Mouse (Mus musculus) natural killer cell, adult 2 months (primary cell): ENCODE results near the gene Stat5b.

Experiments used
- DNase-seq, 2 experiments: peaks; one replicate each; pipeline ENCODE4 v3.0.0; 2022; ENCODE audit warnings: low spot score in 2 of 2

The Stat5b gene

DNA sequence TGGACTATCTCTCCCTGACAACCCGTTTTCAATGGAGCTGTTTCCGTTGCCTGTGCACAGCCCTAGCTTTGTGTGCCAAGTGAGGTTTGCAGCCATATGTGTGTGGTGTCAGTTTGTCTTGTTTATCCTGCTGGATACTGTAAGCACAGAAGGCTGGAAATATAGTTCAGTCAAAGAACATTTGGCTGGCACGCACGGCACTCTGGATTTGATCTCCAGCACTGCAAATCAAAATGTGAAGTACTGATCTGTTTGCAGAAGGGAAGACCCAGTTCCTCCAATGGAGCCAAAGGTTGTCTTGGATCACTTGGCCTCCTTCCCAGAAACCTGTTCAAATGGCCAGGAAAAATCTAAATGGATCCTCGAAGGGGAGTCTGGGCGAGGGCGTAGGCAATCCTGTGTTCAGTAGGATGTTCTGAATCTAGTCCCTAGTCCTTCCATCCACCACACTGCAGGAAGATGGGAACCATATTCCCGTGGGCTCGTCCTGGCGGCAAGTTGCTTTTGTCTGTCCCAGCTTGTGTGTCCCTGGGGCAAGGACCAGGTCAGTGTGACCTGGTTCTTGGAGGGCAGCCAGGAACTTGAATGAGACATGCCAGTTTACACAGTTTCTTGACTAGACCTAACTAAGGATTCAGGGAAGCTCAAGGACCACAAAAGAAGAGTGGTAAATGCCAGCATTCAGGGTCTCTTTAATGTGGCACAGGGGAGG lies 19.9 kb upstream of the Stat5b start:
- DNase-seq, result no peak

DNA sequence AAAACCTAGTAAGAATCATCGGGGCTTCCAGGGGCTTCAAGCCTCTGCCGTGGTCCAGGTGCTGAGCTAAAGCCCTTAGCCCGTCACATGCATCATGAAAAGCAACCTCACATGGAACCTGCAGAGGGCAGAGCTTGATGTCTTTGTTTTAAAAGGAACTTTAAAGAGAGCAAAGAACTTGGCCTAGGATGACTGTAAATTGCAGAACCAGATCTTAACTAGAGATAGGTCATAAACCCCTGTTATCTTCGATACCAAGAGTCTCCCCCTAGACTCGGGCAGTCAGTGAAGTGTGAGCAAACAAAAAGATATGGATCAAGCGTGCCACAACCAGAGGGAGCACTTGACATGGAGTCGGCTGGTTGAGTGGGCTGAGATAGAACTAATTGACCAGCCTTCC lies 15.1 kb upstream of the Stat5b start:
- no peak for DNase-seq

DNA sequence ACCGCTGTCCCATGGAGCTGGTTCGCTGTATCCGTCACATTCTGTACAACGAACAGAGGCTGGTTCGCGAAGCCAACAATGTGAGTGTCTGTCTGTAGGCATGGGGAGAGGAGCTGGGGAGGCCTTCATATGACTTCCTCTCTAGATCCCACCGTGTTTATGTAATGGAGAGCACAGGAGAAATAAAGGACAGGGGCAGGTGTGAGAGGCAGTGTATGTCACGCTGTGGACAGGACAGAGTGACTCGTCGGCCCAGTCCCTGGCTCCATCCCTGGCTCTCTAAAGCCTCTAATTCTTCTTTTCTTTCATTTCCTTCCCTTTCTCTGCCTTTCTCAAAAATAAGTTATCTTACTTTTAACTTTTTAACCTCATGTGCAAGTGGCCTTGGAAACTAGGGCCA lies 12.6 kb upstream of the Stat5b start:
- no peak for DNase-seq

DNA sequence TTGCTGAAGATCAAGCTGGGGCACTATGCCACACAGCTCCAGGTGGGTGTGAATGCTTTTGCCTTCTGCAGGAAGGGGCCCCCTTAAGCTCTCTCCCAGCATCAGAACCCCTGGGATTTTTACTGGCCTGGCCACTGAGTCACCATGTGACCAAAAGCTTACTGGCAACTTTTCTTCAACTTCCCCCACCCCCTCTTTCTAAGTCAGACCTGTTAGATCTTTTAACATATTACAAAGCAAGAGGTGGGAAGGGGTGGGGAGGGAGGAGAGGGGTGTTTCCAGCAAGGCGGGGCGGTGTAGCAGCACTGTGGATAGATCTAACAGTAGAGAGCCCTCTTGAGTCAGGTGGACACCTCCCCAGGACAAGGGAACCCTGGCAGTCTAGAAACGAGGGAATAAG lies 11.3 kb upstream of the Stat5b start:
- DNase-seq, result no peak

DNA sequence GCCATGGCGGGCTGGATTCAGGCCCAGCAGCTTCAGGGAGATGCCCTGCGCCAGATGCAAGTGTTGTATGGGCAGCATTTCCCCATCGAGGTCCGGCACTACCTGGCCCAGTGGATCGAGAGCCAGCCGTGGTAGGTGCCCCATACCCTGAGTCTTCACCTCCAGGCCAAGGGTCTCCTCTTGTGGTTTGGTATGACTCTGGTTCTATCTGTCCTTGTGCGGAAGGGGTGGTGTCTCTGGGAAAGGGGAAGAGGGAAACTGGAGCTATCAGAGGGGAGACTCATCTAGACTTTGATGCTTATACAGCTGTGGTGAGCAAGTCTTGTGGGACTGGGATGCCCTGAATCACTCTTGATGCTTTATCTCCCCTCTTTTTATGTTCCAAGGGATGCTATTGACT lies 10.8 kb upstream of the Stat5b start:
- no peak for DNase-seq

DNA sequence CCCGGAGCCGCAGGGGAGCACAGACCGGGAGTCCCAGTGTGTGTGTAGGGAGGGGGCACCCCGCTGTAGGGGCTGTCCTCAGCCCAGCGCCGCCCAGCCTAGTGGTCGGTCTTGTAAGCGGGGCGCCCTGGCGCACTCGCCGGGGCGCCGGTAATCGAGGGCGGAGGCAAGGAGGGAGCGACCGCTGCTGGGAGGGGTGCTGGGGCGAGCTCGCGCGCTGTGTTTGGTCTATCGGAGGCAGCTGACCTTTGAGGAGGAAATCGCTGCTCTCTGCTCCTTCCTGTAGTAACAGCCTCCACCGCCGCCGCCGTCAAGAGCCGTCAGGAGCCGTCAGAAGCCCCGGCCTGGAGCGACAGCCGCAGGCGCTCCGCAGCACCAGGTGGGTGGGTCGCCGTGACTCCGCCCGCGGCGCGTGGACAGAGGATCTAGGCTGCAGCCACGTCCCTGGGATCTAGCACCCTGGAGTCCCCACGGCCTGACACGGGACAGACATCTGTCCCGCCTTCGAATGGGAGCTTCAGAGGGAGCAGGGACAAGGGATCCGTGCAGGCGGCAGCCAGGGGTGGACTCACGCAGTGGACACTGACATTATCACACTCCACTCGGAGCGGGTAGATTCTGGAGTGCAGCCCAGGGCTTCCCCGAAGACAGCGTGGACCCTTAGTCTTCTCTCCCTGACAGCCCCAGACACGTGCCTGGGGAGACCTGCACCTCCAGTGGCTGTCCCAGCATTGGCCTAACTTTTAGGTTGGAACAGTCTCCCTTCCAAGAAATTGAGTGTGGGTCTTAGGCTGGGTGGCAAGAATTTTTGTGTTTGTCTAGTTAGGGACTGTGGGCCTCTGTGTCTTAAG lies 9.9 kb upstream of the Stat5b start:
- peak; percentile 90 to 91 for DNase-seq

DNA sequence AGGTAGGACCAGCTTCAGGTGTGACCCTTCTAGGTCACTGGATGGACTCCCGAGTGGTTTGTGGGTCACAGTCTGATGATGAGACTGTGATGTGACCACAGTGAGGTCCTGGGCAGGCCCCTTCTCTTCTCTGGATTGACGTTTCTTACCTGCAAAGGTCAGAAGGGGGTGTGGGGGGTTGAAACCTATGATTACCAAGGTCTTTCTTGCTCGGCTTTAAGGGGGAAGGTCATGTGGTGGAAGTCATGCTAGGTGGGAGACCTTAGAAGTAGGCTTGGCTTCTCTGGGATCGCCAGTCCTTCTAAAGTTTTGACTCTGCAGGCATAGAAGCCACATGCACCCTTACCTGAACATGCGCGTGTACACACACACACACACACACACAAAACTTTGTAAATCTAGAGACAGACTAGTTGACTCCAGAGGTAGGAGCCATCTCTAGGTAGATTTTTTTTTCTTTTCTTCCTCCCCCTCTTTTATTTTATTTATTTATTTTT lies 9.1 kb upstream of the Stat5b start:
- peak; percentile 46 to 63 for DNase-seq

DNA sequence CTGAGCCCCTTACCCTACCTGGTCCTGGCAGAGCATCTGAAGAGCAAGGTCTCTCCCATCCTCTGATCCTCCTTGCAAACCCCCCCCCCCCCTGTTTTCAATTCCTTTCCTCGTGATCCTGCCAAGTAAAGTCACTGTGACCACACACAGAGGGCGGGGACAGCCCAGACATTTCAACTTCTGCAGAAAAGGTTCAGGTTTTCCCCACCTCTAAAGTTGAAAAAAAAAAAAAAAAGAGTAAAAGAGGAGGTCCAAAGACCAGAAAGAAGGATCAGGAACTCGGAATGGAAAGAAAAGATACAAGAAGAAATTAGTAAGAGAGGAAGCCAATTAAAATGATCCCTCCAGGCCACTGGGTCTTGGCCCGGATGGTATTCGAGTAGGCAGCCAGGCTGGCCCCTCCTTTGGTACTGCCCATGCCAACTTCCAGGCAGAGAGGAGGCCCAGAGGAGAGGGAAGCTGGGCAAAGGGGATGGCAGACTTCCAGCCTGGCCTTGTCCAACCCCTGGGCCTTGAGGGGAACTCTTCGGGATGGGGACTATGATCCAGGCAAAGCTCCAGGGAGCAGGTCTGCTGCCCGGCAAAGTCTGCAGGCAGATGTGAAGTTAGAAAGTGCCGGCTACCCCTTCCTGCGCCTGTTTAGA lies 8.5 kb upstream of the Stat5b start, which contains the start of gene Stat5a:
TSS of gene Stat5a (plus strand) at position 417 of the 644 bp plus-strand sequence.
- DNase-seq, result no peak

DNA sequence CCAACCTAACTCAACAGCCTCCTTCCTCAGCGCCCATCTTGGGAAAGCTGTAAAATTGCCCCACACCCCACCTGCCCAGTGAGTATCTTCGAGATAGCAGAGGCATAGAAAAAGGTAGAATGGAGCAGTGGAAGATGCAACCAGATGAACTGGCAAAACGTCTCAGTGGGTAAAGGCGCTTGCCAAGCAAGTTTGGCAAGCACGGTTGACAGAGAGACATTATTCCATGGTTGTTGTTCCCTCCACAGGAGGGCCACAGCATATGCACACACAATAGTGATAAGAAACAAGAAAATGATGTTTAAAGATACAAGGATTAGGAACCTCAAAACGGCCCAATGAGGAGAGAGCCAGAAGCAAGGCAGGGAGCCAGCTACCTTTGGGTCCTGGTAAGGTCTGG lies 7.4 kb upstream of the Stat5b start:
- DNase-seq, result no peak

DNA sequence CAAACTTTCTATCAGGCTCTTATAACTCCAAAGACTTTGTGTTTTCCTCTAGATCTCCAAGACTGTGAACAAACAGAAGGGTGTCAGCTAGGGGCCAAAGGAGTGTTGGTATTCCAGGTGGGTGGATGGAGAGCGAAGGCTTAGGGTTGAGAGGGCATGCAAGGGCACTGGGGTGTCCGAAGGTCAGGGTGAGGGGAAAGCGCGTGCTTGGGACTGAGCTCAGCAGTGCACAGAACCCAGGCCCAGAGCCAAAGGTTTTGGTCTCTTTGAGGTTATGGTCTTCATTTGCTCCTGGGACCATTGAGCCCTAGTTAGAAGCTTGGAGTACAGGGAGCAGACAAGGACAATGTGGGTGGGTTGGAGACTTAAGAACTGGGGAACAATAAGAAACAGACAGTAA lies 4.7 kb upstream of the Stat5b start:
- no peak for DNase-seq

DNA sequence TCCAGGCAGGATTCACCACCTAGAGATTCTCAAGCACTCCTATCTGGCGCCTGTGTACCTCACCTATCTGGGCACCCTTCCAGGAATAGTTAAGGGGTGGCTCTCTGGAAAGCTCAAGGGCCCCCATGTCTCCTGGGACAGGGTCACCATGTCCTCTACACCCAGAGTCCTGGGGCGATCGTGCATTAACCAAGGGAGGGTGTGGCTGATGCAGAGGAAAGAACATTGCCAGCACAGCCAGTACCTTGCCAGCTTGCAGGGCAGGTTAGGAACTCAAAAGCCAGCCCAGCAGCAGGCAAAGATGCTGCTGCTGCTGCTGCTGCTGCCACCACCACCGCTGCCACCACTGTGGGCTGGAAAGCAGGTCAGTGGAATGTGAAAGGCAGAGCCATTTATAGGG lies 3.7 kb upstream of the Stat5b start:
- no peak for DNase-seq

DNA sequence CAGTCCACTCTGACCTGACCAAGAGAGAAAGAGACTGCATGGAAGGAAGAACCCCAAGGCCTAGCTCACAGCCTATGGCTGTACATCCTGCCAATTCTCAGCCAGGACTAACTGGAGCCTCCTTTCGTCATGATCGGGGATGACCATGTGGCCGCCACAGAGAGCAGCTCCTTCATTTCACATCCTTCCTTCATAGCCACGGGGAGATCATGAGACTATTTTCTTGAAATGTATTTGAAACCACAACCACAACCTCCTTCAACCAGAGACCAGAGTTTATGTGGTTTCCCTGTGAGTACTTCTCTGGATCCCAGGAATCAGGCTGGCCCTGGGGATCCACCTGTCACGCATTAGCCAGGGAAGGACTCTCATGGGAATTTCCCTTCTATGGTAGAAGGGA lies 2.5 kb upstream of the Stat5b start:
- DNase-seq, result no peak

DNA sequence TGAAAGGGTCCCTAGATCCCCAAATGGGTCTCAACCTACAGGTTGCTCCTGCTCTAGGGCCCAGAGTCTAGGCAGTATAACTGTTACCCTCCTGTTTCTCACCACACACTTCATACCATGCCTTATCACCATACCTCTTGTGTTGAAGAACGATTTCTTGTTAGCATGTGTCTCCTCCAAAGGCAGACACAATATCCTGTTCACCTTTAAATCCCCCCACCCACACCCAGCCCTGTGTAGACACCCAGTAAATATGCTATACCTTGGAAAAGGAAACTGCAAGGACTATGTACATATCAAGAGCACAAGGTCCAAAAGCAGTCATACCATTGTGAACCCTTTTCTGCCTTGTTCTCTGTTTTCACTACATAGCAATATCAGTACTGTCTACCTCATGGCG lies 1.6 kb upstream of the Stat5b start:
- no peak for DNase-seq

DNA sequence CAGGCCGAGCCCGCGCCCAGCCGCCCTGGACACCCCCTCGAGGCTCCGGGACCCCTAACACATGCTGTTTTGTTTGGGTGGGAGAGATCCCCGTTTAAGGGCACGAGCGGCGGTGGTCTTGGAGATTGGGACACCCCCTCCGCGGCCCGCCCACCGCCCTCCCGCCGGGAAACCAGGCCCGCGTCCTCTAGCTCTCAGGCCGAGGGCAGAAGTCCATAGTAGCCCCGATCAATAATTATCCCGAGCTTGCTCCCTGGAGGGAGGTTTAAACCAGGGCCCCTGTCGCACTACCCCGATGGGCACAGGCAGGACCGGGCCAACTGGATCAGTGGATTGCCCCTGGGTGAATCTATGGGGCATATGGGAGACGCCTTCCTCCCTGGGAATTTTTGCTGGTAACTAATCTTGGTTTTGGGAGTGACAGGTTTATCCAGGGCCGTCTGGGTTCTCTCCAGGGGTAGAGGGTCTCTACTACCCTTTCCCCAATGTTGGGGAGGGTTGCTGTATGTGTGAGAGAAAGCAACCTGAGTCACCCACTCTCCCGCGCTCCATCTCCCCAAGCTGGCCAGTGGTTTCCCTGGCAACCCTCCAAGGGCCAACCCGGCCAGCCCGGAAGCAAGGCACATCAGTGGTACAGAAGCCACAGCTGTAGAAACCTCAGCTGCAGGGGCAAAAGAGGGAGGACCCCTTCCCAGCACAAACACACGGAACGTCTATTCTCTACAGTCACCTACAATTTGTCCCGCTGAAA lies 429 bp upstream of the Stat5b start:
- DNase-seq, result peak; percentile 52 to 72

DNA sequence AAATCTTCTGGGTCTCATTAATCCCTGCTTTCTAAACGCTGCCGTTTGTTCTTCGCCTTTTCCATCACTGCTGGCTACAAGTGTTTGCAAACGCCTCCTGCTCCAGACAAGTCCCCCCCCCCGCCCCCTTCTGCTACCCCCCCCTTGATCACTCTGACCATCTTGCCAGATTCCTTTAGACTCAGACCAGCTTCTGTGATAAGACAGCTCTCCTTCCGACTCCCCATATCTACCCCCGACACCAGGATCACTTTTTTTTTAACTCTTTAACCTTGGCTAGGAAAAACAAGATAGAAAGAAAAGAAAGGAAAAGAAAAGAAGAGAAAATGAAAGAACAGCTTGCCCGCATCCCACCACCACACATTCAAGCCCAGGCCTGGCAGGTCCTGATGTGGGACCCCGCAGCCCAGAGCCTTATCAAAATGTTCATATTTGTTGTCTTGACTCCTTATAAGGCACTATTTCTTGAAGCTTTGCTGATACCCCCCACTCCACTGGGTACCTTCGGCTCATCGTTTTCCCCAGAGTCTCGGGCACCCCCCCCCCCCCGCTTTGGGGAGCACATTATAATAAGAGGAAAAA lies 977 bp downstream of the Stat5b start:
- no peak for DNase-seq

DNA sequence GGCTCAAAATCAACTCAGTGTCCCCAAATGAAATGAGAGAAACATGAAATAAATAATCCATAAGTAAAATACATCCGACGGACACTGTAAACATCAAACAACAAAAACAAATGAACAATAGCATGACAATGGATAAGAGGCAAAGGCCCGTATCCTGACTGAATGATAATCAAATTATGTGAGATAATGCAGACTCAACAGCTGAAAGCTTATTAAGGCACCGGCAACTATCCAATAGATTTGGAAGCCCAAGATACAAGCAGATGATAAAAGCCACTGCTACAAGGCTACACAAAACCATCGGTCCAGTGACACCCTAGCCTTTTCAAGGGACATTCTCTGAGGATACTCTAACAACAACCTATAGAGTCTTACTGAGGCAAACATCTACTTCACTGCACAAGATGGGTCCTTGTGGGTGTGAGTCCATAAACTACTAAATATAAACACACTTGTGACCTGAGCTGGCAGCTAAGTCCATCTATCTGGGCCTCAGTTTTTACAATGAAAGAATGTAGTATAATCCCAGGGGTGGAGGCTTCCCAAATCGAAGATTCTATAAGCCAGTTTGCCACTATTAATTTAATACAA lies 1.6 kb downstream of the Stat5b start:
- DNase-seq, result no peak

DNA sequence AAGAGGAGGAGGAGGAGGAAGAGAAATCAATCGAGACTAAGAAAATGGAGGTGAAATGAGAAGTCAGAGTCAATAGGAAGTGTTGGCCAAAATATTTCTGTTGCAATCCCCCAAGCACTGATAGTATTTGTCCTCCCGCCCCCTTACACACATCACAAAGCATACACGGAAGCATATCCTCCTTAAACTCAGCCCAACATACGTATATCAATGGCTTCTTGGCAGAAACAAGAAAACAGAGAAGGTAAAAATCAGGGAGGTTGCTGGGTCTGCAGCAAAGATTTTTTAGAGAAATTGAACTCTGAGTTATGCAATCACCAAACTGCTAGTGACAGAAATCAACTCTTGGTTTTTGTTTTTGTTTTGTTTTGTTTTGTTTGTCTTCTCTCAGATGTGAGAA lies 2.4 kb downstream of the Stat5b start:
- DNase-seq, result no peak

DNA sequence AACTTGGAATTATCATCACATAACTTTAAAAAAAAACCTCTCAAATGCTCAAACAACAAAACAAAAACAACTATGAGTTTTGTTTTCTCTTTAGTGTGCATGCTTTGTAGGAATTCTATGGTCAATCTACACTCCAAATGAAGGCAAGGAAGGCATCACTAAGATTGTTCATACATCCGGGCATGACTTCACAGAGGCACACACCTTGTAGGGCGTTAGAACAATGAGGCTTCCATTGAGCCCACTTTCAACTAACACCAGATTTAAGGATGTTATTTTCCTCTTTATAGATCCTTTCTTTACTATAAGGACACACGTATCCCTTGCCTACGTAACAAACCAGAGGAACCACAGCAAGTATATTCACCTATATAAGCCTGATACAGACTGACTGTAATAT lies 3.0 kb downstream of the Stat5b start:
- no peak for DNase-seq

DNA sequence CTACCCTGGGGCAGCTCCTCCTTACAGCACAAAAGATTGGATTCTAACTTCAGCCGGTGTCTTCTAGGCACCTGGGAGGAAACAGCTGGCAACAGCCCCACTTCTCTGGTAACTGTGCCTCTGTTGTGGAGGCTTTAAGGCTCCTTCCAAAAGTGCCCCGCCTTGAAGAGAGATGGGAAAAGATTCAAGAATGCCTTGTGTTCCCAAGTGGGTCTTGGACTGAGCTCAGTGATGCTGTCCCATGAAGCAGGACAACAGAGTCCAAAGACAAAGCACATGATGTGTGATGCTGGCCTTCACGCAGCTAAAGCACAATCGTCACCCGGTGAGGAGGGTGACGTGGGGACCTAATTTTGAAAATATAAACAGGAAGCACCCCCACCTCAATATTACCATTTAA lies 4.7 kb downstream of the Stat5b start:
- peak in 1 of 2 experiments; percentile 40 for DNase-seq

DNA sequence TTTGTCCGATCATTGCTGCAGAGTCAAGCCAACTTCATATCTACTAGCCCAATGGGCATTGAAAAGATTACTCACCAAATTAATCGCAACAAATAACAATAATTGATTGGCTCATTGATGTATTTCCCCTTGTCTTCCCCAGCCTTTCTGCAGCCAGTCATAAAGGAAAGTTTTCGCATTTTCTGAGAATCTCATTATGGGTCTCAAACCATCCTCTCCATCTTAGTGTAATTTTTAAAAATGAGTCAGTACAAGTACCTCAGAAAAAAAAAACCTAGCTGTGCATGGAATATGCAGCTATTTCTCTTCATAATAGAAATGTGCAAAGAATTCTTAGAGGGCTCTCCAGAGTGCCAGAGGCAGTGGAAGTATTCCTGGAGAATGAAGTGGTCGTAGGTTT lies 6.4 kb downstream of the Stat5b start:
- no peak for DNase-seq

DNA sequence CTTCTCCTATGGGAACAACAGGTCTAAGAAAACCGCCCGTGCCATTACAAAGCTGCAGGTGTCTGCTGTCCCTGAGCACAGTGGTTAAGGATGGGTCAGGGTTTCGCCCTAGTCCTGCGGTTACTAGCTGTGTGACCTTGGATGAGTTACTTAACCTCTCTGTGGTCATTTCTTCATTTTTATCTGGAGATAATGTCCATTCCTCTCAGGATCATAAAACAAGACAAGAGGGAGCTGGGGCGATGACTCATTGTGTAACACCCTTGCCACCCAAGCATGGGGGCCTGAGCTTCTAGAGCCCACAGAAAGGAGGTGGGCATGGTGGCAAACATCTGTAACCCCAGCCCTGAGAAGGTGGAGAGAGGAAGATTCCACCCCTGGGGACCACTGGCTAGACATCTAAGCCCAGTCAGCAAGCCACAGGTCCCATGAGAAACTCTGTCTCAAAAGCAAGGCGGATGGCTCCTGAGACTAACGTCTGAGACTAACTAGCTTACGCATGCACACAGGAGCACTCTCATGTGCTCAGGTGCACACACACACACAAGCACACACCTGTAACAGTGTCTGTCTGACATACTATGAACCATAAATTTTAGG lies 7.4 kb downstream of the Stat5b start:
- no peak for DNase-seq
